Mouse (Mus musculus) CH12.LX (cell line): Measurements from ENCODE around the gene Pros1. TPM values are rescaled to one million over a fixed set of nuclear protein-coding genes. Genes with fewer than 3 reads are reported as not detected.
A peak's percentile ranks its signal among the peaks of the same experiment; 100 is the strongest.

ENCODE experiments used
- DNase-seq: peaks from one replicate; pipeline ENCODE4 v3.0.0-alpha.2; 2013; ENCODE audit errors: extremely low read depth
- H3K27ac ChIP-seq: 2 replicates; pipeline ENCODE4 v1.5.1; 2012; ENCODE audit warnings: low read depth, mild to moderate bottlenecking, control low read depth, moderate library complexity; ENCODE audit not compliant: insufficient read depth
- H3K27me3 ChIP-seq: replicated peaks from 2 replicates; pipeline ENCODE3; 2012; ENCODE audit warnings: inconsistent platforms
- H3K36me3 ChIP-seq, 2 experiments: replicated peaks in 1 of 2; 2 replicates each; pipeline versions ENCODE3 to v1.6.1; 2012; ENCODE audit warnings: inconsistent platforms in 1 of 2, low read length in 1 of 2, mild to moderate bottlenecking in 1 of 2, mixed read lengths in 1 of 2, moderate library complexity in 1 of 2; ENCODE audit not compliant: control insufficient read depth in 1 of 2, insufficient read depth in 1 of 2
- H3K4me1 ChIP-seq, 2 experiments: 2 replicates each; pipeline ENCODE4 v1.6.1; 2012; ENCODE audit warnings: inconsistent platforms in 1 of 2, moderate library complexity in 1 of 2; ENCODE audit not compliant: insufficient read depth in 2 of 2, control insufficient read depth in 1 of 2
- H3K4me2 ChIP-seq: 2 replicates; pipeline ENCODE4 v1.6.1; 2012; ENCODE audit warnings: low read depth, mild to moderate bottlenecking, control low read depth; ENCODE audit not compliant: poor library complexity, insufficient read depth, severe bottlenecking
- H3K4me3 ChIP-seq, 3 experiments: fragments of 150-350 bp in 1 of 3; sonication (generic) in 1 of 3; replicated peaks in 1 of 3; 2 replicates each; pipeline versions ENCODE3 to v1.5.1; 2011 to 2012; ENCODE audit warnings: low read depth in 2 of 3, low read length in 2 of 3, mild to moderate bottlenecking in 2 of 3, moderate library complexity in 2 of 3, control low read depth in 1 of 3, improper control_type of control experiment in 1 of 3, inconsistent platforms in 1 of 3, mixed read lengths in 1 of 3; ENCODE audit not compliant: poor library complexity in 1 of 3
- H3K79me2 ChIP-seq: replicated peaks from 2 replicates; pipeline ENCODE4 v1.6.1; 2012; ENCODE audit warnings: mild to moderate bottlenecking, moderate library complexity; ENCODE audit not compliant: control insufficient read depth, poor library complexity, insufficient read depth, severe bottlenecking; ENCODE audit errors: extremely low read depth
- H3K9ac ChIP-seq: 2 replicates; pipeline ENCODE4 v1.6.1; 2012; ENCODE audit warnings: low read depth, mild to moderate bottlenecking, control low read depth, moderate library complexity; ENCODE audit not compliant: insufficient read depth
- H3K9me3 ChIP-seq: replicated peaks from 2 replicates; pipeline ENCODE3; 2012; ENCODE audit warnings: low read length, inconsistent platforms, mixed read lengths
- BHLHE40 ChIP-seq: IDR thresholded peaks from 2 replicates; pipeline ENCODE4 v1.6.1; 2011; ENCODE audit warnings: mild to moderate bottlenecking, low read depth, low read length, improper control_type of control experiment
- CHD2 ChIP-seq: IDR thresholded peaks from 2 replicates; pipeline ENCODE4 v1.6.1; 2011; ENCODE audit warnings: low read length, improper control_type of control experiment
- ELF1 ChIP-seq: IDR thresholded peaks from 2 replicates; pipeline ENCODE4 v1.6.1; 2014; ENCODE audit warnings: low read depth, mild to moderate bottlenecking, inconsistent platforms, low read length, improper control_type of control experiment
- GABPA ChIP-seq: IDR thresholded peaks from 2 replicates; pipeline ENCODE4 v1.6.1; 2012; ENCODE audit warnings: low read depth, low read length, improper control_type of control experiment, inconsistent platforms; ENCODE audit not compliant: insufficient replicate concordance
- IRF4 ChIP-seq: IDR thresholded peaks from 2 replicates; pipeline ENCODE4 v1.6.1; 2014; ENCODE audit warnings: low read depth, mild to moderate bottlenecking, inconsistent platforms, low read length, improper control_type of control experiment
- JUN ChIP-seq: IDR thresholded peaks from 2 replicates; pipeline ENCODE4 v1.6.1; 2011; ENCODE audit warnings: low read depth, mild to moderate bottlenecking, low read length, improper control_type of control experiment, moderate library complexity; ENCODE audit not compliant: insufficient read depth
- KAT2A ChIP-seq: IDR thresholded peaks from 2 replicates; pipeline ENCODE4 v1.6.1; 2012; ENCODE audit warnings: low read length, improper control_type of control experiment, inconsistent platforms; ENCODE audit not compliant: insufficient replicate concordance
- MAFK ChIP-seq: IDR thresholded peaks from 2 replicates; pipeline ENCODE4 v1.6.1; 2011; ENCODE audit warnings: low read length, improper control_type of control experiment; ENCODE audit not compliant: insufficient replicate concordance
- MAZ ChIP-seq: IDR thresholded peaks from 2 replicates; pipeline ENCODE4 v1.6.1; 2012; ENCODE audit warnings: low read depth, mild to moderate bottlenecking, inconsistent platforms, low read length, improper control_type of control experiment, moderate library complexity
- MEF2A ChIP-seq: IDR thresholded peaks from 2 replicates; pipeline ENCODE4 v1.6.1; 2014; ENCODE audit warnings: low read depth, mild to moderate bottlenecking, inconsistent platforms, low read length, improper control_type of control experiment, borderline replicate concordance
- POLR2A ChIP-seq: IDR thresholded peaks from 2 replicates; pipeline ENCODE4 v1.6.1; 2011; ENCODE audit warnings: low read depth, mild to moderate bottlenecking, improper control_type of control experiment, low read length
- POLR2AphosphoS2 ChIP-seq: IDR thresholded peaks from 2 replicates; pipeline ENCODE4 v1.6.1; 2011; ENCODE audit warnings: low read depth, low read length, improper control_type of control experiment
- RAD21 ChIP-seq: IDR thresholded peaks from 2 replicates; pipeline ENCODE4 v1.6.1; 2011; ENCODE audit warnings: low read depth, mild to moderate bottlenecking, low read length, improper control_type of control experiment, moderate library complexity
- SMC3 ChIP-seq: IDR thresholded peaks from 2 replicates; pipeline ENCODE4 v1.6.1; 2011; ENCODE audit warnings: low read depth, low read length, improper control_type of control experiment
- UBTF ChIP-seq: IDR thresholded peaks from 2 replicates; pipeline ENCODE4 v1.6.1; 2012; ENCODE audit warnings: low read depth, mild to moderate bottlenecking, inconsistent platforms, low read length, improper control_type of control experiment, moderate library complexity
- dilution Hi-C: fragments of 300-500 bp; cut with MboI; formaldehyde crosslinking; loops from 2 replicates; pipeline ENCODE4 v1.14.3; 2020; ENCODE audit warnings: low sequenced_read_pairs; ENCODE audit not compliant: extremely low pct_unique_long_range_greater_than_20kb, extremely low pct_ligation_motif_present
- in situ Hi-C: fragments of 300-500 bp; cut with MboI; formaldehyde crosslinking; loops from 3 replicates; pipeline ENCODE4 v1.14.3; 2019; ENCODE audit warnings: low sequenced_read_pairs, low pct_ligation_motif_present, low pct_unique_long_range_greater_than_20kb, mixed read lengths
- polyA plus RNA-seq: library from polyadenylated mRNA; unstranded; fragments of >175 nt; gene quantifications from 2 replicates; pipeline ENCODE4 v1.2.1, GENCODE M21; 2012; ENCODE audit warnings: low read depth; ENCODE audit not compliant: insufficient read length
- total RNA-seq, 2 experiments: library from RNA; depleted of rRNA; stranded (reverse); fragments of 300-350 nt in 1 of 2; fragments of >200 nt in 1 of 2; gene quantifications; 2 replicates each; pipeline ENCODE4 v1.2.3; 2012 to 2014

Gene Pros1
- total RNA-seq (2012; rRNA removed): 8.4 and 9.7 TPM in 2 replicates
- 1.3 and 2.3 TPM in 2 replicates for total RNA-seq (2014; rRNA removed)
- polyA plus RNA-seq: 1.6 and 1.8 TPM in 2 replicates

DNA sequence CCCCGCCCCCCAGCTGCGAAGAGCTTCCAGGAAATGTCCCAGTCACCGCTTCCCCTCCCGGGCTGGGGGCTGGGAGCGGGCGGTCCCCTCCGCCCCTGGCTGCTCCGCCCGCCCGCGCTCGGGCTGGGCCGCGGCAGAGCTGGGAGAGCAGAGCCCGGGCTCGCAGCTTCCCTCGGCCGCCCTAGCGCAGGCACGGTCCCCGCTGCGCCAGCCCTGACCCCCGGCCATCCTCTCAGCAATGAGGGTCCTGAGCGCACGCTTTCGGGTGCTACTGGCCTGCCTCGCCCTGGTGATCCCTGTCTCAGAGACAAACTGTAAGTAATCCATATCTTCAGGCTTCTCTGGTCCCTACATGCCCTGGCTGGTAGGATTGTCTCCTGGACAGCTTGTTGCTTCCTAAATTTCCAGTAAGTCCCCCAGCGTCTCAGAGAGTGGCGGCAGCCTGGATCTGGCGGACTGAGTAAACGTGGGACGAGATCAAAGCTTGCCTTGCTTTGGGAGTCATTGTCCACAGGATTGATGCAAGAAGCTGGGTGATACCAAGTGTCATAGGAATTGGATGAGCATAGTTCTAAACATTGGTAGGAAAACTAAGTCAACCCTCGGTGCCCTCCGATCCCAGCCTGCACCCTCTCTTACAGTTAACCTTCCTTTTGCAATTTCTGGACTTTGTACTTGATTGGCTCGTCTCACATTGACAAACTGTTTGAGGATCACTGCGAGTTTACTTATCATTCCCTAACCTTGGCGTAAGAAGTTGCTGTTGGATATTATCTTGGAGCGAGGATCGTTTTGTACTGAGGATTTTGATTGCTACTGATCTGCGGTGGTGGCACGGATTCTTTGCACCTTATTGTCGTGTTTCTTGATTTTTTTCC lies at the start of gene Pros1:
Pros1 (plus strand) TSS at position 117 of the 878 bp plus-strand sequence.
- H3K9me3 ChIP-seq: no peaks in the 10 kb centered on the region
- H3K27ac ChIP-seq: no peak within 1 kb of the TSS
- in situ Hi-C loops: no loop called here
- peak within 1 kb of the TSS; percentile 49 to 69 (median 60) for H3K4me3 ChIP-seq
- no peaks in the 10 kb centered on the region for H3K36me3 ChIP-seq
- DNase-seq: no peak
- dilution Hi-C loops: no loop called here
- H3K4me1 ChIP-seq: peaks cover 0 to 14% of the 10 kb centered on the region in 2 experiments; a peak in 3 of 4 replicates
- H3K9ac ChIP-seq: peak within 1 kb of the TSS; percentile 64
- H3K79me2 ChIP-seq: no peaks in the 10 kb centered on the region
- TF ChIP-seq UBTF (peak; percentile 90), BHLHE40 (no peak), POLR2AphosphoS2 (no peak), RAD21 (no peak), ELF1 (no peak), MEF2A (no peak), SMC3 (no peak), JUN (no peak), MAZ (no peak; the same call in 1 of the 2 replicates), CHD2 (0 out of 2 replicates have a peak, but pooled peaks have one; percentile 22), POLR2A (peak; percentile 54; the same call in 1 of the 2 replicates), IRF4 (peak; percentile 23; the same call in 1 of the 2 replicates)
- H3K27me3 ChIP-seq: peaks cover 2% of the 10 kb centered on the region
- H3K4me2 ChIP-seq: peak within 1 kb of the TSS; percentile 100

DNA sequence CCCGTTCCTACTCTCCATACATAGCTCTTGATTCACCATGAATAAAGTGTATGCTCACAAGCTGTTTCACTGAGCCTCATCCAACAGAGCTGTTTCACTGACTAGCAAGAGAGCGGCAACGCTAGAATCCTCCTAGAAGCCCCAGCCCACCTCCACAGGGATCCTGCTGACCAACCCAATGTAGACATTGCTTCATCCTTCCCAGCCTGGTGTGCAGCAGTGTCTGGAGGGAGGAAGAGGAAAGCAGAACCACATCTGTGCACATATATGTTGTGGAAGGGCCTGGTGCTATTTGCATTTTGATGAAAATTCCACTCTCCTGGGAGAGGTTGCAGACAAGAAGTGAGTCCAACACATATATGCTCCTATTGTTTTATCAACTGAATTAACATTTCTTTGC lies 49.5 kb upstream of the Pros1 start:
- no peak for TF ChIP-seq KAT2A
- TF ChIP-seq GABPA: no peak
- no peak for TF ChIP-seq MAFK
- dilution Hi-C loops: no loop called here
- no peak overlapping the region for H3K4me2 ChIP-seq
- H3K9me3 ChIP-seq: no peaks in the 10 kb centered on the region
- H3K79me2 ChIP-seq: no peaks in the 10 kb centered on the region
- no peak for DNase-seq
- peaks cover 6 to 29% of the 10 kb centered on the region in 2 experiments for H3K4me1 ChIP-seq
- H3K27ac ChIP-seq: no peak overlapping the region
- H3K9ac ChIP-seq: no peak overlapping the region
- H3K27me3 ChIP-seq: no peaks in the 10 kb centered on the region
- H3K4me3 ChIP-seq: no peak overlapping the region
- peaks cover 17 to 44% of the 10 kb centered on the region in 2 experiments for H3K36me3 ChIP-seq
- in situ Hi-C loops: no loop called here
